Mouse (Mus musculus) midbrain, embryonic 16.5 days (tissue): ENCODE results near the gene Zfp513. TPM values are rescaled to one million over a fixed set of nuclear protein-coding genes. Genes with fewer than 3 reads are reported as not detected.

Experiments
- ATAC-seq: fragments of 200-750 bp; cut with Nextera tagmentation; 2 replicates; pipeline ENCODE4 v1.8.0; 2017; ENCODE audit warnings: moderate TSS enrichment
- H3K27ac ChIP-seq: fragments of 300-500 bp; sonication (generic); 2 replicates; pipeline ENCODE4 v1.5.1; 2014; ENCODE audit warnings: mild to moderate bottlenecking, low read length, mixed read lengths
- H3K27me3 ChIP-seq: fragments of 300-500 bp; sonication (generic); 2 replicates; pipeline ENCODE4 v1.6.1; 2014; ENCODE audit warnings: low read depth, low read length, mixed read lengths; ENCODE audit not compliant: control insufficient read depth, insufficient read depth
- H3K36me3 ChIP-seq: fragments of 300-500 bp; sonication (generic); 2 replicates; pipeline ENCODE4 v1.6.1; 2014; ENCODE audit warnings: mild to moderate bottlenecking, low read length, moderate library complexity, mixed read lengths; ENCODE audit not compliant: control insufficient read depth, insufficient read depth
- H3K4me1 ChIP-seq: fragments of 300-500 bp; sonication (generic); 2 replicates; pipeline ENCODE4 v1.6.1; 2014; ENCODE audit warnings: mild to moderate bottlenecking, low read length, mixed read lengths; ENCODE audit not compliant: control insufficient read depth, insufficient read depth
- H3K4me2 ChIP-seq: fragments of 300-500 bp; sonication (generic); 2 replicates; pipeline ENCODE4 v1.6.1; 2014; ENCODE audit warnings: mild to moderate bottlenecking, low read length, mixed read lengths
- H3K4me3 ChIP-seq: fragments of 300-500 bp; sonication (generic); 2 replicates; pipeline ENCODE4 v1.5.1; 2014; ENCODE audit warnings: low read depth, mild to moderate bottlenecking, low read length, moderate library complexity, mixed read lengths
- H3K9ac ChIP-seq: fragments of 300-500 bp; sonication (generic); 2 replicates; pipeline ENCODE4 v1.6.1; 2014; ENCODE audit warnings: low read depth, low read length, mixed read lengths
- H3K9me3 ChIP-seq: fragments of 300-500 bp; sonication (generic); replicated peaks from 2 replicates; pipeline ENCODE4 v1.6.1; 2014; ENCODE audit warnings: mild to moderate bottlenecking, low read length, mixed read lengths; ENCODE audit not compliant: control insufficient read depth, poor library complexity, severe bottlenecking
- WGBS: fragments of 180-500 bp; shearing (Covaris S2); extraction: QIAGEN DNeasy Blood & Tissue Kit; methylation state at CpG from one replicate; pipeline ENCODE4 v1.1.7; 2014; 5-methylcytosine and 5-hydroxymethylcytosine counted together
- polyA plus RNA-seq: library from polyadenylated mRNA; unstranded; fragments of >200 nt; fragmentation: Nextera tagmentation; extraction: Ambion mirVana; gene quantifications from 2 replicates; pipeline ENCODE4 v1.2.1, GENCODE M21; 2015

Zfp513 gene
- polyA plus RNA-seq, 1 experiment from 2014 or later: 12.6 TPM

GRCm38 (mm10) chr5:31181183-31181770 is 20.8 kb downstream of the Zfp513 start:
- Histone ChIP-seq H3K27ac (no peak overlapping the region), H3K9me3 (no peaks in the 10 kb centered on the region), H3K4me1 (peaks cover 9% of the 10 kb centered on the region), H3K9ac (no peak overlapping the region), H3K27me3 (no peaks in the 10 kb centered on the region), H3K4me3 (no peak overlapping the region), H3K36me3 (no peaks in the 10 kb centered on the region), H3K4me2 (no peak overlapping the region)
- WGBS: 95% methylated on average over 9 of the region's 9 CpGs
- ATAC-seq: no peak

- no peaks in the 10 kb centered on the region for H3K9me3 ChIP-seq
- no peaks in the 10 kb centered on the region for H3K36me3 ChIP-seq
- H3K27me3 ChIP-seq: no peaks in the 10 kb centered on the region
- WGBS: under 1% methylated on average over 59 of the region's 59 CpGs
- ATAC-seq: peak; percentile 99
- H3K4me1 ChIP-seq: peaks cover 9% of the 10 kb centered on the region
- H3K4me2 ChIP-seq: peak within 1 kb of the TSS; percentile 93
- H3K4me3 ChIP-seq: peak within 1 kb of the TSS; percentile 87
- H3K27ac ChIP-seq: peak within 1 kb of the TSS; percentile 96
- peak within 1 kb of the TSS; percentile 82 for H3K9ac ChIP-seq
These were observed 22.1 kb downstream of the Zfp513 start, which contains the start of the genes Gm29609 and Gtf3c2 for GRCm38 (mm10) chr5:31179766-31180630. Gene Gm29609, minus strand, starts transcription at chr5:31179911. Gene Gtf3c2, minus strand, starts transcription at chr5:31180144.

- no peaks in the 10 kb centered on the region for H3K36me3 ChIP-seq
- peaks cover 9% of the 10 kb centered on the region for H3K4me1 ChIP-seq
- H3K4me2 ChIP-seq: peak overlapping the region; percentile 93
- peak overlapping the region; percentile 82 for H3K9ac ChIP-seq
- H3K27me3 ChIP-seq: no peaks in the 10 kb centered on the region
- peak; percentile 76 for ATAC-seq
- no peaks in the 10 kb centered on the region for H3K9me3 ChIP-seq
- H3K4me3 ChIP-seq: peak overlapping the region; percentile 87
- H3K27ac ChIP-seq: peak overlapping the region; percentile 96
- under 1% methylated on average over 25 of the region's 25 CpGs for WGBS
These were observed 22.8 kb downstream of the Zfp513 start for GRCm38 (mm10) chr5:31179301-31179765.

DNA sequence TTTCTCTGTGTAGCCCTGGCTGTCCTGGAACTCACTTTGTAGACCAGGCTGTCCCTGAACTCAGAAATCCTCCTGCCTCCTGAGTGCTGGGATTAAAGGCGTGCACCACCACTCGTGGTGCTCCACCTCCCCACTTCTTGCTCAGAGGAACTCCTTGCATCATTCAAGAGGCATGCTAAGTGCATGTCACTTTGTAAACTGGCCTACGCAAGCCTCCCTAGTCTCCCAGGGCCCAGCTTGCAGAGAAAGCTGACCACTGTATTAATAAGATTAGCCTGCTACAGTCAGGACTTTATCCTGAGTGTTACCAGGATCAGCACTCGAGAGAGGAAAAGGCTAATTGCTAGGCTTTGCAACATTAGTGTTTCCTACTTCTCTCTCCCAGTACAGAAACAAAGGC is 33.5 kb downstream of the Zfp513 start:
- Histone ChIP-seq H3K36me3 (peaks cover 37% of the 10 kb centered on the region), H3K9ac (no peak overlapping the region), H3K4me2 (no peak overlapping the region), H3K4me3 (no peak overlapping the region), H3K27me3 (no peaks in the 10 kb centered on the region), H3K4me1 (no peaks in the 10 kb centered on the region), H3K27ac (no peak overlapping the region), H3K9me3 (no peaks in the 10 kb centered on the region)
- 93% methylated on average over 4 of the region's 4 CpGs for WGBS
- ATAC-seq: no peak

GRCm38 (mm10) chr5:31164878-31165277 is 37.2 kb downstream of the Zfp513 start:
- Histone ChIP-seq H3K4me1 (no peaks in the 10 kb centered on the region), H3K9ac (no peak overlapping the region), H3K27ac (no peak overlapping the region), H3K9me3 (no peaks in the 10 kb centered on the region), H3K4me3 (no peak overlapping the region), H3K36me3 (peaks cover 39% of the 10 kb centered on the region), H3K27me3 (no peaks in the 10 kb centered on the region), H3K4me2 (no peak overlapping the region)
- ATAC-seq: no peak
- 100% methylated on average over 1 of the region's 1 CpGs for WGBS

GRCm38 (mm10) chr5:31162462-31162861 is 39.6 kb downstream of the Zfp513 start:
- Histone ChIP-seq H3K4me1 (no peaks in the 10 kb centered on the region), H3K9me3 (no peaks in the 10 kb centered on the region), H3K4me3 (no peak overlapping the region), H3K4me2 (no peak overlapping the region), H3K27me3 (no peaks in the 10 kb centered on the region), H3K27ac (no peak overlapping the region), H3K36me3 (peaks cover 47% of the 10 kb centered on the region), H3K9ac (no peak overlapping the region)
- no peak for ATAC-seq

DNA sequence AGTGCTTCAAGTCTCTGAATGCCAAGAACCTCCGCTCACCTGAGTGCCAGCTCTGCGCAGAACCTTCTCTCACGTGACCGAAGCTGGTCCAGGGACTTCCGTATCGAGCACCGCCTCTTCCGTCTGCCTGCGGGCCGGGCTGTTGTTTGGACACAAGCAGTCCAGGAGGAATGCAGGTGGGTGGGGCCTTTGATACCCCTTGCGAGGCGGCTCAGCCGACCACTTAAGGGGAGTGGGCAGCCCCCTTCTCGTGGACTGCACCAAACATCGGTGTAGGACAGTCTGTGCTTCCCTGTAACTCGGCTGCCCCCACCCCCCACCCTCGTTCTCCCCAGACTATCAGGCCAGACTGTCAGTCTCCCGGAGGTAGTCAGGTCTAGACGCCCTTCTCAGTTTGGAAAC is 48.0 kb downstream of the Zfp513 start, which contains the start of gene Mpv17:
TSS of gene Mpv17 (minus strand) at position 100 of the 402 bp plus-strand sequence.
- Histone ChIP-seq H3K4me1 (peaks cover 12% of the 10 kb centered on the region), H3K9me3 (no peaks in the 10 kb centered on the region), H3K4me3 (peak within 1 kb of the TSS; percentile 61), H3K4me2 (peak within 1 kb of the TSS; percentile 85), H3K36me3 (peaks cover 18% of the 10 kb centered on the region), H3K27me3 (no peaks in the 10 kb centered on the region), H3K27ac (peak within 1 kb of the TSS; percentile 71), H3K9ac (peak within 1 kb of the TSS; percentile 74)
- ATAC-seq: peak; percentile 97
- WGBS: under 1% methylated on average over 19 of the region's 19 CpGs

DNA sequence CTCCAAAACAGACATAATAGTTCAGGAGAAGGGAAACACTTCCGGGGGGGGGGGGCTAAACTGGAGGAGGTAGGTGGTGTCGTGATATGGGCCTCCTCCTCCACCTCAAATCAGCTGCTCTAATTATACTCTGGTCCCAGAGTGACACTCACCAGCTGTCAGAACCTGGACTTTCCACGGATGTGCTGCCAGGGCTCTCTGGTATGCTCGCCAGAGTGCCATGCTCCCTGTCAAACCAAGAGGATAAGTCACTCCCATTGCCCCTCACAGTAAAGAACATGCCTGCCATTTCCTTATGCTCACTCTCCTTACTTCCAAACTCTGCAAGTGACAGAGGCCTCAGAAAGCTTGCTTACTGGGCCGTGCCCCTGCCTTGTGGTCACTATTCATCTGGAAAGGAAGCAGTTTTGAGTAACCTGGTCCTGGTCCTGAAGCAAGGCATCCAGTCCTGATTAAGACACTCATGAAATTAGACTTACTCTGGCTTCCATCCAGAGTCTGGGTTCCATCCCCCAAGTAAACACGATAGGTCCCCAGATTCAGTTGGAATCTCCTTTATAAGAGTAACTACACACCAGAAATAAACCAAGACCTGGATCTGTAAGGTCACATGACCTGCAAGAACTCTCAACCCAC is 48.5 kb downstream of the Zfp513 start:
- 35% methylated on average over 6 of the region's 6 CpGs for WGBS
- H3K4me3 ChIP-seq: peak overlapping the region; percentile 61
- peaks cover 13% of the 10 kb centered on the region for H3K36me3 ChIP-seq
- no peaks in the 10 kb centered on the region for H3K27me3 ChIP-seq
- H3K9me3 ChIP-seq: no peaks in the 10 kb centered on the region
- H3K4me1 ChIP-seq: peaks cover 12% of the 10 kb centered on the region
- H3K9ac ChIP-seq: peak overlapping the region; percentile 74
- H3K4me2 ChIP-seq: peak overlapping the region; percentile 85
- ATAC-seq: peak; percentile 57
- H3K27ac ChIP-seq: peak overlapping the region; percentile 45
